Mouse (Mus musculus) neural tube, embryonic 14.5 days (tissue): ENCODE data around the gene Tmod4. TPM values are rescaled to one million over a fixed set of nuclear protein-coding genes. Genes with fewer than 3 reads are reported as not detected.
A peak's percentile ranks its signal among the peaks of the same experiment; 100 is the strongest.

Experiments used
- ATAC-seq: fragments of 200-750 bp; cut with Nextera tagmentation; 2 replicates; pipeline ENCODE4 v1.8.0; 2017; ENCODE audit warnings: low read depth, mild to moderate bottlenecking, moderate TSS enrichment, moderate library complexity
- H3K27ac ChIP-seq: fragments of 300-500 bp; sonication (generic); 2 replicates; pipeline ENCODE4 v1.5.1; 2014; ENCODE audit warnings: low read depth, mild to moderate bottlenecking, control low read depth, low read length, moderate library complexity, mixed read lengths
- H3K27me3 ChIP-seq: fragments of 300-500 bp; sonication (generic); 2 replicates; pipeline ENCODE4 v1.6.1; 2014; ENCODE audit warnings: low read length; ENCODE audit not compliant: control insufficient read depth, insufficient read depth
- H3K36me3 ChIP-seq: fragments of 300-500 bp; sonication (generic); 2 replicates; pipeline ENCODE4 v1.6.1; 2014; ENCODE audit warnings: low read length, mixed read lengths; ENCODE audit not compliant: control insufficient read depth, insufficient read depth
- H3K4me1 ChIP-seq: fragments of 300-500 bp; sonication (generic); 2 replicates; pipeline ENCODE4 v1.6.1; 2014; ENCODE audit warnings: low read length; ENCODE audit not compliant: control insufficient read depth, insufficient read depth
- H3K4me2 ChIP-seq: fragments of 300-500 bp; sonication (generic); 2 replicates; pipeline ENCODE4 v1.6.1; 2014; ENCODE audit warnings: mild to moderate bottlenecking, low read depth, low read length, control low read depth
- H3K4me3 ChIP-seq: fragments of 300-500 bp; sonication (generic); 2 replicates; pipeline ENCODE4 v1.5.1; 2014; ENCODE audit warnings: low read depth, low read length, control low read depth, mixed read lengths
- H3K9ac ChIP-seq: fragments of 300-500 bp; sonication (generic); replicated peaks from 2 replicates; pipeline ENCODE4 v1.6.1; 2014; ENCODE audit warnings: low read depth, mild to moderate bottlenecking, control low read depth, low read length, mixed read lengths
- H3K9me3 ChIP-seq: fragments of 300-500 bp; sonication (generic); 2 replicates; pipeline ENCODE4 v1.6.1; 2016; ENCODE audit warnings: low read length; ENCODE audit not compliant: control insufficient read depth
- WGBS: fragments of 180-500 bp; shearing (Covaris S2); extraction: QIAGEN DNeasy Blood & Tissue Kit; methylation state at CpG from one replicate; pipeline ENCODE4 v1.1.7; 2014; 5-methylcytosine and 5-hydroxymethylcytosine counted together
- polyA plus RNA-seq: library from polyadenylated mRNA; unstranded; fragments of >200 nt; fragmentation: Nextera tagmentation; extraction: Ambion mirVana; gene quantifications from 2 replicates; pipeline ENCODE4 v1.2.1, GENCODE M21; 2014

The Tmod4 gene
- polyA plus RNA-seq, 1 experiment from 2014 or later = 0.98 TPM

GRCm38 (mm10) chr3:95141952-95142616 is 17.8 kb downstream of the Tmod4 start, which contains the start of gene Tnfaip8l2:
TSS of gene Tnfaip8l2 (minus strand) at chr3:95142360.
- H3K36me3 ChIP-seq = 0 out of 2 replicates have a peak, but pooled peaks cover 5% of the 10 kb centered on the region
- no peak for ATAC-seq
- 83% methylated on average over 10 of the region's 10 CpGs for WGBS
- no peak within 1 kb of the TSS for H3K9ac ChIP-seq
- H3K27me3 ChIP-seq = no peaks in the 10 kb centered on the region
- H3K4me2 ChIP-seq = no peak within 1 kb of the TSS
- H3K4me1 ChIP-seq = no peaks in the 10 kb centered on the region
- H3K27ac ChIP-seq = no peak within 1 kb of the TSS
- no peaks in the 10 kb centered on the region for H3K9me3 ChIP-seq
- no peak within 1 kb of the TSS for H3K4me3 ChIP-seq

- WGBS = 11% methylated on average over 5 of the region's 5 CpGs
- no peaks in the 10 kb centered on the region for H3K27me3 ChIP-seq
- H3K4me2 ChIP-seq = no peak overlapping the region
- no peaks in the 10 kb centered on the region for H3K4me1 ChIP-seq
- no peak overlapping the region for H3K27ac ChIP-seq
- H3K36me3 ChIP-seq = 0 out of 2 replicates have a peak, but pooled peaks cover 5% of the 10 kb centered on the region
- no peak overlapping the region for H3K4me3 ChIP-seq
- peak; percentile 81; the same call in 1 of the 2 replicates for ATAC-seq
- H3K9me3 ChIP-seq = no peaks in the 10 kb centered on the region
- no peak overlapping the region for H3K9ac ChIP-seq
Observed at GRCm38 (mm10) chr3:95142617-95143011, 18.3 kb downstream of the Tmod4 start.

DNA sequence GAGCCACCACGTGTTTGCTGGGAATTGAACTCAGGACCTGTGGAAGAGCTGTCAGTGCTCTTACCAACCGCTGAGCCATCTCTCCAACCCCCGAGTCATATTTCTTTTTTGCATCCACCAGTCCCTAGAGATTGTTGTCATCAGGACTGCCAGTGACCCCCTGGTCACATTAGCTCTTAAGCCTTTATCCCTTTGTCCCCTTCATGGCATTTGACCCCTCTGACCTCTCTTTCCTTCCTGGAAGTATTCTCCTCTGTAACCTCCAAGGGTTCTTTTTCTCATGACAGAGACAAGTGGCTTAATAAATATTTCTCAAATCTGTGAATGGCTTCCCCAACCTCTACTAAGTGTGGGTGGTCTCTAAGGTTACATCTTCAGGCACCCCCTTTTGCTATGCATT is 23.6 kb downstream of the Tmod4 start:
- ATAC-seq = no peak
- WGBS = 27% methylated on average over 3 of the region's 3 CpGs
- no peaks in the 10 kb centered on the region for H3K36me3 ChIP-seq

DNA sequence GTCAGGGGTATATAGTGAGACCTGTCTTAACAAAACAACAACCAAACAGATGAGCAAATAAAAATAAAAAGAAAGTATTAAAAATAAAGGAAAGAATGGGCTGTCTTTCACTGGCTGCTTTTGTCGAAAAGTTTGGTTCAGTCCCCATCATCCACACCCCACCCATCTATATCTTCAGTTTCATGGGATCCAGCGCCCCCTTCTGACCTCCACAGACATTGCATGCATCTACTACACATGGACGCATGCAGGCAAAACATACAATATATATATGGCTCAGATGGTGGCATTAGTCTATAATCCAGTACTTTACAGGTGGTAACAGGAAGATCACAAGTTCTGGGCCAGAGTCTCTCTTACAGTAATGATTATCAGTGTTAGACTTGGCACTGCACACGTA is 29.6 kb downstream of the Tmod4 start:
- H3K27me3 ChIP-seq = no peaks in the 10 kb centered on the region

More for the DNA sequence above, 23.6 kb downstream of the Tmod4 start:
- H3K27ac ChIP-seq = no peak overlapping the region
- H3K9me3 ChIP-seq = no peaks in the 10 kb centered on the region
- H3K4me1 ChIP-seq = no peaks in the 10 kb centered on the region
- H3K27me3 ChIP-seq = no peaks in the 10 kb centered on the region
- H3K4me2 ChIP-seq = no peak overlapping the region
- no peak overlapping the region for H3K4me3 ChIP-seq
- no peak overlapping the region for H3K9ac ChIP-seq

GRCm38 (mm10) chr3:95159511-95159986 is 35.3 kb downstream of the Tmod4 start:
- H3K4me1 ChIP-seq = peaks cover 24% of the 10 kb centered on the region
- H3K4me3 ChIP-seq = peak overlapping the region; percentile 60
- no peaks in the 10 kb centered on the region for H3K9me3 ChIP-seq
- H3K9ac ChIP-seq = peak overlapping the region; percentile 64
- peaks cover 3% of the 10 kb centered on the region; the same call in 1 of the 2 replicates for H3K36me3 ChIP-seq
- no peaks in the 10 kb centered on the region for H3K27me3 ChIP-seq
- peak; percentile 5; the same call in 1 of the 2 replicates for ATAC-seq
- WGBS = 17% methylated on average over 8 of the region's 8 CpGs
- H3K4me2 ChIP-seq = peak overlapping the region; percentile 78
- H3K27ac ChIP-seq = peak overlapping the region; percentile 2; the same call in 1 of the 2 replicates

More for the DNA sequence above, 29.6 kb downstream of the Tmod4 start:
- Histone ChIP-seq H3K4me1 (no peaks in the 10 kb centered on the region), H3K4me2 (no peak overlapping the region), H3K9me3 (no peaks in the 10 kb centered on the region), H3K27ac (no peak overlapping the region), H3K4me3 (no peak overlapping the region), H3K9ac (no peak overlapping the region), H3K36me3 (no peaks in the 10 kb centered on the region)
- WGBS = 50% methylated on average over 4 of the region's 4 CpGs
- ATAC-seq = no peak

DNA sequence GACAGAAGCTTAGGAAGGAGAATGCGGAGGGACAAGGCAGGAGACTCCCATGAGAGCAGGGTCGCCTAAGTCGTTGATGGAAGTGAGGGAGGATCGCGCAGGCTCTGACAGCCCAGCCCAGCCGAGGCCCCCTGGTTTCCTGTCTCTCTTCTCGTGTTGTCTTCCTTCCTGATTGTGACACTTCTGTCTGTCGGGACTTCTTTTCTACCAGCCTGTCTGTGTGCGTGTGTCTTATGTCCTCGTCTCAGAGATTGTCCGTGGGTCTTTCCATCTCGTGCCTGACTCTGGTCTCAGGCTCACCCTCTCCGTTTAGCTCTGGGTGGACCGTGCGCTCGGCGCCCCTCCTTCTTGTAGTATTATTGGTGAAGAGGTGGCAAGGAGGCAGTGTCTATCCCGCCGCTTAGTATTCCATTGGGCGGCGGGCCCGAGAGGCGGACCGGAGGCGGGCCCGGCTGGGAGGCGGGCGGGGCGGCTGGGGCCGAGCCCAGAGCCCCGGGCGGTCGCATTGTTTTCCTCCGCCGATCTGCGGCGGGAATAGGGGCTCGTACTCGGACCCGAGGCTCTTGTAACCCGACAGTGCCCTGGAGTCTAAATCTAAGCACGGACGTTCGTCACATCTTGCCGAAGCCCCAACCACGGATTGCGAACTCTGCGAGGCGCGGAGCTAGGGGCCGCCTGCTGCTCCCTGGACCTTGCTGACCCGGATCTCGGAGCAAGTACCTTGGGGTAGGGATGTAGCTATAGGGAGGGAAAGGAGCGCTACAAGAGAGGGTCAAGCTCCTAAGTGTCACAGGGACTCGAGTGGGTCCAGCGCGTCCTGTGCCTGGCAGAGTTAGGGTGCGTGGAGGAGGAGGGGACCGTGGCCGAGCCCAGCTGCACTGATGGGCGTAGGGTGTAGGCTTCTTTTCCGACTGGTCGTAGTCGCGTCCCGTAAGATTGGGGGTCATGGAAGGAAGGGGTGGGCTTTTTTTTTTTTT is 36.0 kb downstream of the Tmod4 start, which contains the start of gene Sema6c:
TSS of gene Sema6c (plus strand) at position 471 of the 977 bp plus-strand sequence.
- Histone ChIP-seq H3K36me3 (peaks cover 9% of the 10 kb centered on the region; the same call in 1 of the 2 replicates), H3K9ac (peak within 1 kb of the TSS; percentile 64), H3K4me1 (peaks cover 24% of the 10 kb centered on the region), H3K27ac (peak within 1 kb of the TSS; percentile 65), H3K4me2 (peak within 1 kb of the TSS; percentile 78), H3K9me3 (no peaks in the 10 kb centered on the region), H3K27me3 (no peaks in the 10 kb centered on the region), H3K4me3 (peak within 1 kb of the TSS; percentile 60)
- 0% methylated on average over 66 of the region's 66 CpGs for WGBS
- ATAC-seq = peak; percentile 97

- Histone ChIP-seq H3K4me2 (peak overlapping the region; percentile 78), H3K27me3 (no peaks in the 10 kb centered on the region), H3K9ac (peak overlapping the region; percentile 64), H3K4me3 (peak overlapping the region; percentile 60), H3K4me1 (peaks cover 24% of the 10 kb centered on the region), H3K36me3 (peaks cover 17% of the 10 kb centered on the region), H3K27ac (peak overlapping the region; percentile 65), H3K9me3 (no peaks in the 10 kb centered on the region)
- WGBS = under 1% methylated on average over 30 of the region's 30 CpGs
- 0 out of 2 replicates have a peak, but pooled peaks have one; percentile 13 for ATAC-seq
Observed at GRCm38 (mm10) chr3:95161041-95161551, 36.8 kb downstream of the Tmod4 start.

DNA sequence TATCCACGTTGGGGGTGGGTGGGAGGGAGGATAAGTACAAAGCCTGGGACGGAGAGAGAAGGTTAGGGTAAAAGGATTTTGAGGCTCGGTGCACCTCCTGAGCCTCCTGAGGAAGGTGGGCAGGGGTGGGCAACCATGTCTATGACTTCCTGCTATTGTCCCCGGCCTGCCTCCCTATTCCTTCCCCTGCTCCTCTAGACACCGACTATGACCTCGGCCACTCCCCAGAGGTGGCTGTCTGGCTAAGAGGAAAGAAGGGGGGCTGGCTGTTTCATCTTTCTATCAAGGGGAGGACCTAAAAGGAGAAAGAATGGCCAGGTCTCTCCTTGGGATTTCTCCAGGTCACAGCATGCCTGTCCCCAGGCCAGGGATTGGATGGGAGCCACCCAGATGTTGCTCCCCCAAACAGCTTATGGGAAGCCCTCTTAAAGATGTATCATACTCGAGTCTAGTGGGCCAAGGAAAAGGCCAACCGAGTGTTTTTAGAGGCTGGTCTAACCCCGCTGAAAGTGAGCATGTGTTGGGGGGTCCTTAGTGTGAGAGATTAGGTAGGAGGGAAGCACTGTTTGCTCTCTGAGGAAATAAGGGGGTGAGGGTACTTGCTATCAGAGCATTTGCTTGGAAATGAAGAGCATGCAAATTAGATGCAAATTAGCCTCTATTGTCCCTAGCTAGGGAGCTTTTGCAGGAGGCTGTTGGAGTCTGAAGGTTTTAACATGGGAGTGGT is 37.5 kb downstream of the Tmod4 start:
- Histone ChIP-seq H3K9me3 (no peaks in the 10 kb centered on the region), H3K4me2 (peak overlapping the region; percentile 78), H3K27ac (peak overlapping the region; percentile 65), H3K27me3 (no peaks in the 10 kb centered on the region), H3K9ac (peak overlapping the region; percentile 64), H3K4me3 (peak overlapping the region; percentile 60), H3K36me3 (peaks cover 23% of the 10 kb centered on the region), H3K4me1 (peaks cover 24% of the 10 kb centered on the region)
- 1% methylated on average over 9 of the region's 9 CpGs for WGBS
- ATAC-seq = no peak
